Comparison of ENCODE assay signal across 10 mouse cellular contexts in the genomic region with DNA sequence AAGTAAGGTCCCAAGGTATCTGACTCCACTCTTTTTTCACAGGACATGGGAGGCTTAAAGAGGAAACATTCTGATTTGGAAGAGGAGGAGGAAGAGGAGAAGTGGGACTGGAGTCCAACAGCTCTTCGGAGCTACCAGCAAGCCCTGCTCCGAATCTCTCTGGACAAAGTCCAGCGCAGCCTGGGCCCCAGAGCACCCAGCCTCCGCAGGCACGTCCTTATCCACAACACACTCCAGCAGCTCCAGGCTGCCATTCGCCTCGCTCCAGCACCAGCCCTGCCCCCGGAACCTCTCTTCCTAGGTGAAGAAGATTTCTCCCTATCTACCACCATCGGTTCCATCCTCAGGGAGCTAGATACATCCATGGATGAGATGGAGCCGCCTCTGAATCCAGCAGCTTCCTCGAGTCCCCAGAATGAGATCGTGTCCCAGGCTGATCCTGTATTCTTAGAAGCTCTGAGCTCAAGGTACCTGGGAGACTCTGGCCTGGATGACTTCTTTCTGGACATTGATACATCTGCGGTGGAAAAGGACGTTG. TPM values are rescaled to one million over a fixed set of nuclear protein-coding genes. Genes with fewer than 3 reads are reported as not detected.
DNase-seq lines count a peak whose midpoint lies in the region; ATAC-seq and TF ChIP-seq lines count a peak whose summit lies in the region.
"Had no signal": no experiment of that assay in that cellular context is flagged by ENCODE, and none has a peak within 500 bp of the region (broad histone marks: within the 10 kb centered on the region; RNA-seq: fewer than 3 reads in every experiment).

No protein-coding gene starts in this region.

- H3K27ac ChIP-seq in embryonic facial prominence, embryonic 13.5 days: no peak overlapping the region
- no peak overlapping the region for H3K27ac ChIP-seq in embryonic facial prominence, embryonic 10.5 days (replicated peaks)
- H3K27ac ChIP-seq in hindbrain, embryonic 13.5 days: no peak overlapping the region
- no peak overlapping the region for H3K27ac ChIP-seq in hindbrain, embryonic 14.5 days
- peak overlapping the region; percentile 75 for H3K27ac ChIP-seq in small intestine, adult 2 months (ENCODE audit: insufficient read depth, low read depth, low read length)
- H3K27ac ChIP-seq: forebrain, embryonic 15.5 days had no signal

- peaks cover 34% of the 10 kb centered on the region for H3K4me1 ChIP-seq in embryonic facial prominence, embryonic 13.5 days
- peaks cover 21% of the 10 kb centered on the region for H3K4me1 ChIP-seq in embryonic facial prominence, embryonic 10.5 days
- peaks cover 13% of the 10 kb centered on the region for H3K4me1 ChIP-seq in hindbrain, embryonic 13.5 days (replicated peaks)
- H3K4me1 ChIP-seq in hindbrain, embryonic 14.5 days (replicated peaks; ENCODE audit: control insufficient read depth, insufficient read depth, low read length): no peaks in the 10 kb centered on the region
- H3K4me1 ChIP-seq in small intestine, adult 2 months (ENCODE audit: control insufficient read depth, insufficient read depth, insufficient read length, low read length): peaks cover 23% of the 10 kb centered on the region

- H3K4me2 ChIP-seq in embryonic facial prominence, embryonic 13.5 days: 0 out of 2 replicates have a peak overlapping the region, but pooled peaks have one; percentile 1
- no peak overlapping the region for H3K4me2 ChIP-seq in hindbrain, embryonic 13.5 days
- H3K4me2 ChIP-seq in hindbrain, embryonic 14.5 days (replicated peaks): no peak overlapping the region
- H3K4me2 ChIP-seq: forebrain, embryonic 15.5 days had no signal

- ATAC-seq in embryonic facial prominence, embryonic 13.5 days (ENCODE audit: insufficient number of reproducible peaks, insufficient read depth, low FRiP score, low TSS enrichment, low read depth): no peak
- no peak for ATAC-seq in hindbrain, embryonic 13.5 days (ENCODE audit: low FRiP score)
- no peak for ATAC-seq in hindbrain, embryonic 14.5 days (ENCODE audit: low FRiP score)
- no peak for ATAC-seq in megakaryocyte-erythroid progenitor cell, adult 5-6 weeks (replicated peaks; ENCODE audit: low FRiP score, low TSS enrichment, poor library complexity, severe bottlenecking)
- ATAC-seq: forebrain, embryonic 15.5 days had no signal

- no peak overlapping the region for H3K4me3 ChIP-seq in embryonic facial prominence, embryonic 13.5 days
- no peak overlapping the region for H3K4me3 ChIP-seq in embryonic facial prominence, embryonic 10.5 days
- H3K4me3 ChIP-seq in hindbrain, embryonic 13.5 days: no peak overlapping the region
- no peak overlapping the region for H3K4me3 ChIP-seq in hindbrain, embryonic 14.5 days (replicated peaks; ENCODE audit: low read length)
- peak overlapping the region; percentile 21; the same call in 1 of the 2 replicates for H3K4me3 ChIP-seq in small intestine, adult 2 months (ENCODE audit: low read depth, low read length)
- H3K4me3 ChIP-seq: forebrain, embryonic 15.5 days had no signal

- no peak for DNase-seq in embryonic facial prominence, embryonic 10.5 days (ENCODE audit: low spot score)
- no peak for DNase-seq in hindbrain, embryonic 14.5 days (ENCODE audit: low spot score)
- peak; percentile 75 for DNase-seq in kidney, adult 9 months
- DNase-seq in layer of hippocampus, adult 9-10 months (ENCODE audit: low spot score): no peak
- DNase-seq: gastrocnemius, postnatal 14 days had no signal

- H3K27me3 ChIP-seq in embryonic facial prominence, embryonic 13.5 days: no peaks in the 10 kb centered on the region
- H3K27me3 ChIP-seq in embryonic facial prominence, embryonic 10.5 days (replicated peaks; ENCODE audit: low read depth, poor library complexity, severe bottlenecking): no peaks in the 10 kb centered on the region
- H3K27me3 ChIP-seq in hindbrain, embryonic 13.5 days: no peaks in the 10 kb centered on the region
- no peaks in the 10 kb centered on the region for H3K27me3 ChIP-seq in hindbrain, embryonic 14.5 days (ENCODE audit: control insufficient read depth, insufficient read depth, low read length)
- no peaks in the 10 kb centered on the region for H3K27me3 ChIP-seq in small intestine, adult 2 months (ENCODE audit: control insufficient read depth, insufficient read depth, low read length)
- H3K27me3 ChIP-seq: forebrain, embryonic 15.5 days had no signal

- no peak for TF ChIP-seq CTCF in small intestine, adult 2 months (IDR thresholded peaks at IDR 0.05; ENCODE audit: extremely low read depth, insufficient read length, insufficient replicate concordance, low read depth, low read length)

- peaks cover 30% of the 10 kb centered on the region for H3K36me3 ChIP-seq in embryonic facial prominence, embryonic 13.5 days
- peaks cover 28% of the 10 kb centered on the region for H3K36me3 ChIP-seq in embryonic facial prominence, embryonic 10.5 days (replicated peaks)
- H3K36me3 ChIP-seq in hindbrain, embryonic 13.5 days: peaks cover 11% of the 10 kb centered on the region; the same call in 1 of the 2 replicates
- H3K36me3 ChIP-seq in hindbrain, embryonic 14.5 days (replicated peaks; ENCODE audit: control insufficient read depth, insufficient read depth): 0 out of 2 replicates have a peak, but pooled peaks cover 6% of the 10 kb centered on the region
- peaks cover 9% of the 10 kb centered on the region for H3K36me3 ChIP-seq in small intestine, adult 2 months (ENCODE audit: control insufficient read depth, insufficient read depth, low read length)

- no peaks in the 10 kb centered on the region for H3K9me3 ChIP-seq in embryonic facial prominence, embryonic 13.5 days
- no peaks in the 10 kb centered on the region for H3K9me3 ChIP-seq in embryonic facial prominence, embryonic 10.5 days
- H3K9me3 ChIP-seq in hindbrain, embryonic 13.5 days: no peaks in the 10 kb centered on the region
- H3K9me3 ChIP-seq in hindbrain, embryonic 14.5 days (ENCODE audit: control insufficient read depth, low read length): no peaks in the 10 kb centered on the region
- H3K9me3 ChIP-seq: forebrain, embryonic 15.5 days had no signal

- 96% methylated on average over 14 of the region's 14 CpGs for WGBS in embryonic facial prominence, embryonic 13.5 days
- WGBS in embryonic facial prominence, embryonic 10.5 days: 94% methylated on average over 14 of the region's 14 CpGs
- WGBS in hindbrain, embryonic 13.5 days: 97% methylated on average over 14 of the region's 14 CpGs
- 98% methylated on average over 14 of the region's 14 CpGs for WGBS in hindbrain, embryonic 14.5 days
- 38% methylated on average over 14 of the region's 14 CpGs for WGBS in small intestine, adult 2 months

- no peak for TF ChIP-seq POLR2A in small intestine, adult 2 months (IDR thresholded peaks at IDR 0.05; ENCODE audit: low read depth, low read length)

- no peak overlapping the region for H3K9ac ChIP-seq in embryonic facial prominence, embryonic 13.5 days
- 0 out of 2 replicates have a peak overlapping the region, but pooled peaks have one; percentile 35 for H3K9ac ChIP-seq in hindbrain, embryonic 13.5 days
- no peak overlapping the region for H3K9ac ChIP-seq in hindbrain, embryonic 14.5 days
- H3K9ac ChIP-seq: forebrain, embryonic 15.5 days had no signal

RNA-seq across cellular contexts. Expression of gene Sertad3, which starts 2.6 kb away (rescaled TPM):
- polyA plus RNA-seq in embryonic facial prominence, embryonic 13.5 days (2015; fragmentation: Nextera tagmentation; extraction: Ambion mirVana): 33.6 and 38.2 TPM in 2 replicates
- 26.2 and 26.5 TPM in 2 replicates for polyA plus RNA-seq in embryonic facial prominence, embryonic 10.5 days (2016; fragmentation: Nextera tagmentation; extraction: Ambion mirVana)
- 13.0 and 13.4 TPM in 2 replicates for polyA plus RNA-seq in hindbrain, embryonic 13.5 days (2015; fragmentation: Nextera tagmentation; extraction: Ambion mirVana)
- polyA plus RNA-seq in hindbrain, embryonic 14.5 days (2014; fragmentation: Nextera tagmentation; extraction: Ambion mirVana): 8.4 and 9.3 TPM in 2 replicates
- 5.3 and 12.8 TPM in 2 replicates for polyA plus RNA-seq in small intestine, adult 2 months (2012; rRNA removed)
- 4.8 and 10.1 TPM in 2 replicates for total RNA-seq in megakaryocyte-erythroid progenitor cell, adult 5-6 weeks (2014; fragmentation: Nextera tagmentation)
- 4.3 and 12.5 TPM in 2 replicates for total RNA-seq in megakaryocyte-erythroid progenitor cell, adult 5-6 weeks (2017)

RNA-seq across cellular contexts. Expression of gene Sertad1, which starts 10.5 kb away (rescaled TPM):
- 34.7 and 40.1 TPM in 2 replicates for polyA plus RNA-seq in embryonic facial prominence, embryonic 13.5 days (2015; fragmentation: Nextera tagmentation; extraction: Ambion mirVana)
- polyA plus RNA-seq in embryonic facial prominence, embryonic 10.5 days (2016; fragmentation: Nextera tagmentation; extraction: Ambion mirVana): 24.0 and 25.1 TPM in 2 replicates
- 10.7 and 11.8 TPM in 2 replicates for polyA plus RNA-seq in hindbrain, embryonic 13.5 days (2015; fragmentation: Nextera tagmentation; extraction: Ambion mirVana)
- polyA plus RNA-seq in hindbrain, embryonic 14.5 days (2014; fragmentation: Nextera tagmentation; extraction: Ambion mirVana): 7.9 and 8.9 TPM in 2 replicates
- polyA plus RNA-seq in small intestine, adult 2 months (2012; rRNA removed): 47.2 and 156 TPM in 2 replicates
- total RNA-seq in megakaryocyte-erythroid progenitor cell, adult 5-6 weeks (2014; fragmentation: Nextera tagmentation): 2.0 and 6.6 TPM in 2 replicates
- total RNA-seq in megakaryocyte-erythroid progenitor cell, adult 5-6 weeks (2017): 9.7 and 11.3 TPM in 2 replicates

RNA-seq across cellular contexts. Expression of gene Prx, which starts 23.0 kb away (rescaled TPM):
- polyA plus RNA-seq in embryonic facial prominence, embryonic 13.5 days (2015; fragmentation: Nextera tagmentation; extraction: Ambion mirVana): 5.8 and 6.3 TPM in 2 replicates
- 3.8 and 4.2 TPM in 2 replicates for polyA plus RNA-seq in embryonic facial prominence, embryonic 10.5 days (2016; fragmentation: Nextera tagmentation; extraction: Ambion mirVana)
- polyA plus RNA-seq in hindbrain, embryonic 13.5 days (2015; fragmentation: Nextera tagmentation; extraction: Ambion mirVana): 1.4 and 1.5 TPM in 2 replicates
- polyA plus RNA-seq in hindbrain, embryonic 14.5 days (2014; fragmentation: Nextera tagmentation; extraction: Ambion mirVana): 0.50 and 0.93 TPM in 2 replicates
- polyA plus RNA-seq in small intestine, adult 2 months (2012; rRNA removed): 0.37 and 0.68 TPM in 2 replicates
- 0.77 and 1.9 TPM in 2 replicates for total RNA-seq in megakaryocyte-erythroid progenitor cell, adult 5-6 weeks (2014; fragmentation: Nextera tagmentation)
- total RNA-seq in megakaryocyte-erythroid progenitor cell, adult 5-6 weeks (2017): 1.3 and 1.4 TPM in 2 replicates

RNA-seq across cellular contexts. Expression of gene Blvrb, which starts 28.4 kb away (rescaled TPM):
- 46.1 and 52.9 TPM in 2 replicates for polyA plus RNA-seq in embryonic facial prominence, embryonic 13.5 days (2015; fragmentation: Nextera tagmentation; extraction: Ambion mirVana)
- 31.9 and 35.2 TPM in 2 replicates for polyA plus RNA-seq in embryonic facial prominence, embryonic 10.5 days (2016; fragmentation: Nextera tagmentation; extraction: Ambion mirVana)
- polyA plus RNA-seq in hindbrain, embryonic 13.5 days (2015; fragmentation: Nextera tagmentation; extraction: Ambion mirVana): 18.7 and 19.3 TPM in 2 replicates
- polyA plus RNA-seq in hindbrain, embryonic 14.5 days (2014; fragmentation: Nextera tagmentation; extraction: Ambion mirVana): 17.7 and 25.4 TPM in 2 replicates
- polyA plus RNA-seq in small intestine, adult 2 months (2012; rRNA removed): 79.1 and 142 TPM in 2 replicates
- 667 and 741 TPM in 2 replicates for total RNA-seq in megakaryocyte-erythroid progenitor cell, adult 5-6 weeks (2014; fragmentation: Nextera tagmentation)
- total RNA-seq in megakaryocyte-erythroid progenitor cell, adult 5-6 weeks (2017): 183 and 213 TPM in 2 replicates

RNA-seq across cellular contexts. Expression of gene Sptbn4, which starts 28.7 kb away (rescaled TPM):
- 0.56 and 0.73 TPM in 2 replicates for polyA plus RNA-seq in embryonic facial prominence, embryonic 13.5 days (2015; fragmentation: Nextera tagmentation; extraction: Ambion mirVana)
- polyA plus RNA-seq in embryonic facial prominence, embryonic 10.5 days (2016; fragmentation: Nextera tagmentation; extraction: Ambion mirVana): 0.19 and 0.35 TPM in 2 replicates
- 2.2 and 2.6 TPM in 2 replicates for polyA plus RNA-seq in hindbrain, embryonic 13.5 days (2015; fragmentation: Nextera tagmentation; extraction: Ambion mirVana)
- polyA plus RNA-seq in hindbrain, embryonic 14.5 days (2014; fragmentation: Nextera tagmentation; extraction: Ambion mirVana): 4.0 and 4.2 TPM in 2 replicates
- 0.19 and 0.28 TPM in 2 replicates for polyA plus RNA-seq in small intestine, adult 2 months (2012; rRNA removed)
- total RNA-seq in megakaryocyte-erythroid progenitor cell, adult 5-6 weeks (2014; fragmentation: Nextera tagmentation): 0.09 and 0.37 TPM in 2 replicates
- total RNA-seq in megakaryocyte-erythroid progenitor cell, adult 5-6 weeks (2017): 0.15 TPM in 1 of 2 replicates, not detected in the other
